Mouse (Mus musculus): ENCODE measurements at regions not wholly inside any gene's neighbourhood (a gene's known extent, or its start where the extent isn't known, plus 50 kb on each side); places are given as distances from the start of the nearest gene placed in this dataset.

- 35% methylated on average over 5 of the region's 5 CpGs for WGBS
These were observed 107.1 kb upstream of the Pard3b start for GRCm38 (mm10) chr1:61531487-61531886.

GRCm38 (mm10) chr1:61540081-61540480 is 98.5 kb upstream of the Pard3b start:
- no peak overlapping the region for H3K27ac ChIP-seq
- ATAC-seq (ENCODE audit: low FRiP score) = no peak
- H3K4me3 ChIP-seq = no peak overlapping the region

More at GRCm38 (mm10) chr1:61531487-61531886, 107.1 kb upstream of the Pard3b start:
- Histone ChIP-seq H3K4me2 (replicated peaks) (no peak overlapping the region), H3K9ac (no peak overlapping the region), H3K27me3 (no peaks in the 10 kb centered on the region), H3K4me3 (no peak overlapping the region), H3K4me1 (peaks cover 17% of the 10 kb centered on the region), H3K27ac (0 out of 2 replicates have a peak overlapping the region, but pooled peaks have one; percentile 6), H3K9me3 (replicated peaks) (no peaks in the 10 kb centered on the region), H3K36me3 (no peaks in the 10 kb centered on the region)
- peak; percentile 81 for ATAC-seq (ENCODE audit: low FRiP score)

GRCm38 (mm10) chr1:61541166-61541565 is 97.5 kb upstream of the Pard3b start:
- no peak for ATAC-seq (ENCODE audit: low FRiP score)
- 95% methylated on average over 4 of the region's 4 CpGs for WGBS
- Histone ChIP-seq H3K4me1 (no peaks in the 10 kb centered on the region), H3K9me3 (replicated peaks) (no peaks in the 10 kb centered on the region), H3K27ac (no peak overlapping the region), H3K4me3 (no peak overlapping the region), H3K27me3 (no peaks in the 10 kb centered on the region), H3K9ac (no peak overlapping the region), H3K36me3 (no peaks in the 10 kb centered on the region), H3K4me2 (replicated peaks) (no peak overlapping the region)

More at GRCm38 (mm10) chr1:61540081-61540480, 98.5 kb upstream of the Pard3b start:
- H3K4me2 ChIP-seq (replicated peaks) = no peak overlapping the region
- H3K9ac ChIP-seq = no peak overlapping the region
- 85% methylated on average over 3 of the region's 3 CpGs for WGBS
- no peaks in the 10 kb centered on the region for H3K4me1 ChIP-seq
- no peaks in the 10 kb centered on the region for H3K9me3 ChIP-seq (replicated peaks)
- no peaks in the 10 kb centered on the region for H3K27me3 ChIP-seq
- H3K36me3 ChIP-seq = no peaks in the 10 kb centered on the region

- Histone ChIP-seq H3K27me3 (no peaks in the 10 kb centered on the region), H3K36me3 (no peaks in the 10 kb centered on the region), H3K4me1 (no peaks in the 10 kb centered on the region; the same call in 1 of the 2 replicates), H3K27ac (peak overlapping the region; percentile 18; the same call in 1 of the 2 replicates), H3K9me3 (replicated peaks) (no peaks in the 10 kb centered on the region), H3K9ac (no peak overlapping the region), H3K4me3 (no peak overlapping the region), H3K4me2 (replicated peaks) (no peak overlapping the region)
- 73% methylated on average over 21 of the region's 21 CpGs for WGBS
- ATAC-seq (ENCODE audit: low FRiP score) = peak; percentile 67
These were observed 85.8 kb upstream of the Pard3b start for GRCm38 (mm10) chr1:61552577-61553517.

- Histone ChIP-seq H3K4me3 (no peak overlapping the region), H3K36me3 (no peaks in the 10 kb centered on the region), H3K27me3 (no peaks in the 10 kb centered on the region), H3K4me2 (replicated peaks) (no peak overlapping the region), H3K9ac (no peak overlapping the region), H3K27ac (no peak overlapping the region), H3K9me3 (replicated peaks) (no peaks in the 10 kb centered on the region), H3K4me1 (no peaks in the 10 kb centered on the region)
- WGBS = 71% methylated on average over 2 of the region's 2 CpGs
- no peak for ATAC-seq (ENCODE audit: low FRiP score)
These were observed 79.1 kb upstream of the Pard3b start for GRCm38 (mm10) chr1:61559514-61559913.

GRCm38 (mm10) chr1:61562091-61562490 is 76.5 kb upstream of the Pard3b start:
- 80% methylated on average over 2 of the region's 2 CpGs for WGBS
- Histone ChIP-seq H3K4me1 (no peaks in the 10 kb centered on the region), H3K27ac (no peak overlapping the region), H3K27me3 (no peaks in the 10 kb centered on the region), H3K36me3 (no peaks in the 10 kb centered on the region), H3K9ac (no peak overlapping the region), H3K9me3 (replicated peaks) (no peaks in the 10 kb centered on the region), H3K4me2 (replicated peaks) (no peak overlapping the region), H3K4me3 (no peak overlapping the region)
- ATAC-seq (ENCODE audit: low FRiP score) = no peak

GRCm38 (mm10) chr1:61565471-61565870 is 73.2 kb upstream of the Pard3b start:
- Histone ChIP-seq H3K27me3 (no peaks in the 10 kb centered on the region), H3K4me3 (no peak overlapping the region), H3K9ac (no peak overlapping the region), H3K4me1 (no peaks in the 10 kb centered on the region), H3K36me3 (no peaks in the 10 kb centered on the region), H3K9me3 (replicated peaks) (no peaks in the 10 kb centered on the region), H3K4me2 (replicated peaks) (no peak overlapping the region), H3K27ac (no peak overlapping the region)
- ATAC-seq (ENCODE audit: low FRiP score) = no peak
- WGBS = 93% methylated on average over 4 of the region's 4 CpGs

GRCm38 (mm10) chr1:61574276-61574675 is 64.3 kb upstream of the Pard3b start:
- ATAC-seq (ENCODE audit: low FRiP score) = no peak
- Histone ChIP-seq H3K9me3 (replicated peaks) (no peaks in the 10 kb centered on the region), H3K36me3 (no peaks in the 10 kb centered on the region), H3K9ac (no peak overlapping the region), H3K4me1 (no peaks in the 10 kb centered on the region), H3K4me3 (no peak overlapping the region), H3K4me2 (replicated peaks) (no peak overlapping the region), H3K27ac (no peak overlapping the region), H3K27me3 (no peaks in the 10 kb centered on the region)
- WGBS = 84% methylated on average over 2 of the region's 2 CpGs

- H3K36me3 ChIP-seq = no peaks in the 10 kb centered on the region
- H3K9ac ChIP-seq = no peak overlapping the region
- no peak overlapping the region for H3K4me3 ChIP-seq
- no peaks in the 10 kb centered on the region for H3K9me3 ChIP-seq (replicated peaks)
- no peak overlapping the region for H3K4me2 ChIP-seq (replicated peaks)
- WGBS = 86% methylated on average over 4 of the region's 4 CpGs
- ATAC-seq (ENCODE audit: low FRiP score) = no peak
- no peaks in the 10 kb centered on the region for H3K27me3 ChIP-seq
- no peaks in the 10 kb centered on the region for H3K4me1 ChIP-seq
- no peak overlapping the region for H3K27ac ChIP-seq
These were observed 61.9 kb upstream of the Pard3b start for GRCm38 (mm10) chr1:61576758-61577157.

GRCm38 (mm10) chr1:61587251-61587650 is 51.4 kb upstream of the Pard3b start:
- Histone ChIP-seq H3K36me3 (no peaks in the 10 kb centered on the region), H3K4me1 (no peaks in the 10 kb centered on the region), H3K27ac (no peak overlapping the region), H3K9me3 (replicated peaks) (no peaks in the 10 kb centered on the region), H3K9ac (no peak overlapping the region), H3K4me3 (no peak overlapping the region), H3K4me2 (replicated peaks) (no peak overlapping the region), H3K27me3 (no peaks in the 10 kb centered on the region)
- ATAC-seq (ENCODE audit: low FRiP score) = no peak
- 90% methylated on average over 8 of the region's 8 CpGs for WGBS
